Mouse (Mus musculus): Measurements from ENCODE around the gene Nxf1.
"Not testable (repeated sequence)": the region's sequence is repeated elsewhere in the genome, so short reads cannot be mapped to it uniquely, and the experiment has no call there.

The Nxf1 gene

DNA sequence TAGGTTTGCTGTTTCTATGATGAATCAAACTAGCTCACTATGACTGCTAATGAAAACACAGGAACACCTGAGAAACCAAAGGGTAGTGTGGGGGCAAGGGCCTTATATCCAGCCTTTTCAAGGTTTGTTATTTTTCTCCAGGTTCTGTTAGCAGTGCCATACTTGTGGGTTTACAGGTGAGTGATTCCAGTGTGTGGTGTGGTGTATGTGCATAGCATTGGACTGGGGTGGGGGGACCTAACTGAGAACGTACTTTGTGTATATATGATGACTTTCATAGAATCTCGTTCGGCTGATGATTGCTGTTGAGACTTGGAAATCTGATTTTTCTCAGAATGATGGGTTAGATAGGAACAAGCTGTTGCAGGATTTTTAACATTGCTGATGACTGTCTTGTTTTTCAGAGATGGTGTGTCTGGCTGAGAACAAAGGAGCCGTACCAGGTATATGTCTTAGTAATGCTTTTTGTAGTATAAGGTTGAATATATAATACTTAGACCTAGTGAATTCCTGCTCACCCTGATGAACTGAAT is 31.7 kb upstream of the Nxf1 start:
- no peak for DNase-seq

DNA sequence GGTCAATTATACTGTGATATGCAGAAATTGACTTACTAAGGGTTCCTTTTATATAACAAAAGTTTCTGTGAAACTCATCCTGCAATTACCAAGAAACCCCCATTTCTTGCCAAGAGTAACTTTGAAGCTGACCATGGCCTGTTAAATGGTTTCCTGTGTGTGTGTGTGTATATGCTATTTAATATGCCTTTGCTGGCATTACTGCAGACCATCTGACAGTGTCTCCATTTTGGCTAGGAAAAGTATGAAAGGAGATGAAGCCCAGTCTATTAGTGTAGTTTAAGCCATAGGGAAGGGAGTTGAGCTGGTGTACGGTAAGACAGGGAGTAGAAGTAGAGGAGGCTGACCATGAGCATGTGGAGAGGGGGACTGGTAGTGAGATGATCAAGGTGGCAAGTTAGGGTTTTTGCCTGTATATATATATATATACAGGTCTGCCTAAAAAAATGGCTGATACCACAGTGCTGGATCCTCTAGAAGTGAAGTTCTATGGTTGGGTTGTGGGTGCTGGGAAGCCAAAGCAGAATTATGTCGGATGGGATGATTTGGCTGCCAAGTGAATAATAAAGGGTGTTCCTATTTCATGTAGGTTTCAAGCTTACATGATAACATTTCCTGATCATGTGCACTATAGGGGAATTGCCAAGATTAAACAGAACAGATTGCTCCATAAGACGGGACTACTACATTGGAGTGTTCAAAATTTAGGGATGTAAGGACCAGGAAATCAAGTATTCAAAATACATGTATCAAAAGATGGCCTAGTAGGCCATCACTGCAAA is 30.1 kb upstream of the Nxf1 start:
- DNase-seq, result no peak

DNA sequence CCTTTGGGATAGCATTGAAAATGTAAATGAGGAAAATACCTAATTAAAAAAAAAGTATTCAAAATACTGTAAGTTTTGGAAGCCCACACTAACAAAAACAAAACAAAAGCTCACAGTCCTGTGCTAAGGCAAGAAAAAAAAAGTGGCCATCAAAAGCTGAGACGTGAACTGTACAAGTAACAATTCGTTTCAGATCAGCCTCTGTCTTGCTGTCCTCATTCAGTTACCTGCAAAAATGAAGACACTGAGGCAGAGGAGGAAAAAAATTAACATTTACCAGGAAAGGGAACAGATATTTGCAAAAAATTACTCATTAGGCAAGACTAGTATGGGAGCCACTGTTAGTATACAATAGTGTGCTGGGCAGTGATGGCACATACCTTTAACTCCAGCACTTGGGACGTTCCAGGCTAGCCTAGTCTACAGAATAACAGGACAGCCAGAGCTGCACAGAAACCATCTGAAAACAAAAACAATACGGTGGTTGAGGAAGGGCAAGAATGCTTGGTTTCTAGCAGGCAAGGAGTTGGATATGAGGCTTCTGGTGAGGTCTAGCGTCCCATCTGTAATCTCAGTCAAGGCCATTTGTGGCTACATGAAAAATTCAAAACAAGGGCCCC is 29.3 kb upstream of the Nxf1 start:
- DNase-seq, result no peak

DNA sequence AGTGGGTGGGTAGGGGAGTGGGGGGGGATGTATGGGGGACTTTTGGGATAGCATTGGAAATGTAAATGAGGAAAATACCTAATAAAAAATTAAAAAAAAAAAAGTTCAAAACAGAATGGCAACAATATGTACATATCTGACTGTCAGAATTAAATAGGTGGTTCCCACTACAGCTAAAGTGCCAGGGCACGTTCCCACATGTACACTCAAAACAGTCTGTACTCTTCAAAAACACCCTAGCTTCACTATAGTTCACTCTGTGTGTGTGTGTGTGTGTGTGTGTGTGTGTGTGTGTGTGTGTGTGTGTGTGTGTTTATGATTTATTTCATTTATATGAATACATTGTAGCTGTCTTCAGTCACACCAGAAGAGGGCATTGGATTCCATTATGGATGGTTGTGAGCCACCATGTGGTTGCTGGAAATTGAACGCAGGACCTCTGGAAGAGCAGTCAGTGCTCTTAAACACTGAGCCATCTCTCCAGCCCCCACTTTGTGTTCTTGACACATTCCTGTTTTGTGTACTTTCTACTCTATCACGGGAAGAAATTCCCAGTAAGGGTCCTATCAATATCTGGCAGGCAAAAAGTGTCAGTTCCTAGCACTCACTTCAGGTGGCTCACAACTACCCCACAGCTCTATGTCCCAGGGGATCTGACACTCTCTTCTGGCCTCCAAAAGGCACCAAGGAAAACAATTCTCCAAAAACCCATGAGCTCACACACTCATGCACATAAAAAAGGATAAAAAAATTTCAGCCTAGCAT is 28.4 kb upstream of the Nxf1 start:
- DNase-seq, result not testable (repeated sequence)

DNA sequence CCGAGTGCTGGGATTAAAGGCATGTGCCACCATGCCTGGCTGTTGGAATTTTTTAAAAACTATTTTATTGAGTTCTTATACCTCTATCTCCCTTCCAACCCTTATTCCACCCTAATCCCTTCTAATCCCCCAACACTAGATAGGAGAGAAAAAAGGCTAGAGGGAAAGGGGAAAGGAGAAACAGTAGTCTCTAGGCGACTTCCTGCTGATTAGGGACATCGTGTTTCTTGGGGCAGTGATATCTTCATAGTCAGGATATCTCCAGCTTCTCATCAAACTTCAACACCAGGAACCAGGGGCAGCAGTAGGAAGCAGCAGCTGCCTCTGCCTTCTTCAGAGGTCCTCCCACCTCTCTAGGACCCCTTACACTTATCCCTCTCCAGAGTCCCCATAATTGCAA is 22.5 kb upstream of the Nxf1 start:
- peak; percentile 70 for DNase-seq

DNA sequence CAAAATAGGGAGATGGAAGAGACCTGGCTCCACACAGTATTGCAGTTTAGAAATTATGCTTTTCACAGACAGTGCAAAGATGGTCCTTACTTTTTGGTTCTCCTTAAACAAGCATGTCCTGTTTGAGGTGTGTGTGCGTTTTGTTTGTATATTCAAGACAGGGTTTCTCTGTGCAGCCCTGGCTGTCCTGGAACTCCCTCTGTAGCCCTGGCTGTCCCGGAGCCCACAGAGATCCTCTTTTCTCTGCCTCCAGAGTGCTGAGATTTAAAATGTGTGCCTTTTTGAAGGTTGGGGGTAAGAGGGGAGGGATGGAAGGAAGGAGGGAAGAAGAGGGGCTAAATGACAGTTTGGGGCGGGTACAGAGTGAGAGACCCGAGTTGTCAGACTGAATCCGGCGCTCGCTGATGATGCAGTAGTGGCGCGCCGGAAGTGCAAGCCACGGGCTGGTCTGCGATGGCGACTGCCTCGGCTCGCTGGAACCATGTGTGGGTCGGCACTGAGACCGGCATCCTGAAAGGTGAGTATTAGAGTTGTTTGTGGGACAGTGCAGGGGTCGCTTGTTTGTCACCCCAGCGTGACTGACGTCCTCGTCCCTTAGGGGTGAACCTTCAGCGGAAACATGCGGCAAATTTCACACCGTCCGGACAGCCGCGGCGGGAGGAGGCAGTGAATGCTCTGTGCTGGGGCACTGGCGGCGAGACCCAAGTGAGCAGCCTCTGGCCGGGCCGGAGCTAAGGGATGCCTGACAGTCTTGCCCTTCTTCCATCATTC is 21.3 kb upstream of the Nxf1 start, which contains the start of gene Wdr74:
Gene Wdr74, plus strand, starts transcription at position 439 of the 771 bp plus-strand sequence.
- DNase-seq, result peak; percentile 99

DNA sequence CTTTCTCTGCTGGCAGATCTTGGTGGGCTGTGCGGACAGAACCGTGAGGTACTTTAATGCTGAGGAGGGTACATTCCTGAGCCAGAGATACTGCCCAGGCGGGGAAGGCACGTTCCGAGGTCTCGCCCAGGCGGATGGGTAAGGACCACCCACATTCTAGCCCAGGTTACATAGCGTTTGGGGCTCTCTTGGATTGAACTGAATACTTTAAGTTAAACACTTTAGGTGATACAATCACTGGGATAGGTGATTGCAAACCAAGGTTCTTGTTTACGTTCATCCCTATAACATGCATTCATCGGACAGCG is 20.8 kb upstream of the Nxf1 start:
- DNase-seq, result no peak

DNA sequence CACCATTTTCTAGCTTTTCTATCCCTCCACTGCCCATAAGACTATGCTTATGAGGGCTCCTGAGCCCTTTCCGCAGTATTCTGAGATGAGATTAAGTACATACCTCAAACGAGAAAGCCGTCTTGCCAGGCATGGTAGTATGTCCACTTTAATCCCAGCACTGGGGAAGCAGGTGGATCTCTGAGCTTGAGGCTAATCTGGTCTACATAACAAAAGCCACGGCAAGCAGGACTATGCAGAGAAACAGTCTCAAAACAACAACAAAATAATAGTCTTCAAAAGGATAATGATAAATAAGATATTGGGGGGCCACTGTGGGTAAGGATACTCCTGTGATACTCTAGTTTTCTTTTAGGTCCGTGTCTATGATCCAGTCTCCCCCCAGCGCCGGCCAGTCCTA is 18.0 kb upstream of the Nxf1 start:
- peak; percentile 70 for DNase-seq

DNA sequence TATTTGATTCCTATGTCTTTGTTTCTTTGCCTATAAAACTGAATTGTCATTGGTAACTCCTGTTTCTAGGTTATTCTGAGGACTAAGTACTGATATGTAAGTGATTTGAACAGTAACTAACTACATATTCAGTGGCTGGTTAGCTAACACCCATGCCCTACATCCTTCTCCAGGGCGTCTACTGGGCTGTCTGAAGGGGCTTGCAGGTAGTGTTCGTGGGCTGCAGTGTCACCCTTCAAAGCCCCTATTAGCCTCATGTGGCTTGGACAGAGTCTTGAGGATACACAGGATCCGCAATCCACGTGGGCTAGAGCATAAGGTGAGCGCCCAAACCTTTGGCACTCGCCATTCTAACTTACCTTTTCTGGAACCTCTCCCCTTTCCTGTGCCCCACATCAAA is 17.2 kb upstream of the Nxf1 start:
- DNase-seq, result peak; percentile 82

DNA sequence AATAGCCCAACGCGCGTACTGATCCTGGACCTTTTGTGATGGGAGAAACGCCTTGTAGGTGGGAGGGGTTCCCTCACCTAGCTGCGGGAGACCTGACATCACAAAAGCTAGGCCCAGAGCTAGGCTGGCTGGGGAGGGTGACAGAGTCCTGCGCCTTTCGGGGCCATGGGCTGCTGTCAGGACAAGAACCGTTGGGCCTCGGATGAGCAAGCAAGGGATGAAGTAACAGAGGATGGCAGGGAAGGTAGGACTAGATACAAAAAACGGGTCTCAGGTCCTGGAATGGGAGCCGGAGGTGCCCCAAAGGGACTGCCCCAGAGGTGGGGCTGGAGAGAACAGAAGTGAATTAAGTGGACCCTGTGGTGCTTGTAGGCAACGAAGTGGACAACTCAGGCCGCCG is 16.3 kb upstream of the Nxf1 start, which contains the start of gene 1700092M07Rik:
Gene 1700092M07Rik, plus strand, starts transcription at position 116 of the 400 bp plus-strand sequence.
- DNase-seq, result peak; percentile 92

DNA sequence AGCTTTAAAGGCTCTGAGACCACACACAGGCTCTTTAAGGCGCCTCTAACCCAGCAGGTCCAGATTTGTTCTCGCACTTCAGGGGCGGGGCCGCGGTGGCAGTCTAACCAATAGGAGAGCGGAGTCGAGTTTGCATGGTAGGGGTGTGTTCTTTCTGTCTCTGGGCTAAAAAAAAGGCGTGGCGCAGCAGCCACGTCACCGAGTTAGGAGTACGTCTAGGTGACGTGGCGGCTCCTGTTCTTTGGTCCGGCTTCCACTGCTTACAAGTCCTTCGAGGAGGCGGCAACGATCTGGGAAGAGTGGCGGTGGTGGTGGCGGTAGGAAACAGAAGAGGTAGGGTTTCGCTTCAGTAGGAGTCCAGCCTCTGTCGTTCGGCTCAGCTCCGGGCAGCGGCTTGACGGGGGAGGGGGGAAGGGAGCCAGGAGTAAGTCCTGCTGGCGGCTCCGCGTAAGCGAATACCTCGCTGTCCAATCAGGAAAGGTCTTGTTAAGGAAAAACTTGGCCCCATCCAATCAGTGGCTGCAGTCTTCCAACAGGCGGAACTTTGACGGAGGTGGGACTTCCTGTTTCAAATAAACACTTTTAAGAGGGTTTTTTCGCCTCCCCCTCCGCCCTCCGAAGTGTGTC is 15.5 kb upstream of the Nxf1 start, which contains the start of gene Stx5a:
Gene Stx5a, plus strand, starts transcription at position 171 of the 627 bp plus-strand sequence.
- DNase-seq, result peak; percentile 100

DNA sequence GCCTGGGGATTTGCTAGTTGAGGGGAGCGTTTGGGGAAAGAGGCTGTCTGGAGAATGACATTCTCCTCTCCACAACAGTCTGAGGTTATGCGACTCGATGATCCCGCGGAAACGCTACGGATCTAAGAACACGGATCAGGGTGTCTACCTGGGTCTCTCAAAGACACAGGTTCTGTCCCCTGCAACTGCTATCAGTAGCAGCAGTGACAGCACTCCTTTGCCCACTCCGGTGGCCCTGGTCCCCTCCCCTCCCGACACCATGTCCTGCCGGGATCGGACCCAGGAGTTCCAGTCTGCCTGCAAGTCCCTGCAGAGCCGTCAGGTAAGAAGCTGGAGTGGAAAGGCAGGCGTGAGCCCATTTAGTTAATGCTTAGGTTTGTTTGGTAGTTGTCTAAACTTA is 14.7 kb upstream of the Nxf1 start:
- DNase-seq, result peak; percentile 94

DNA sequence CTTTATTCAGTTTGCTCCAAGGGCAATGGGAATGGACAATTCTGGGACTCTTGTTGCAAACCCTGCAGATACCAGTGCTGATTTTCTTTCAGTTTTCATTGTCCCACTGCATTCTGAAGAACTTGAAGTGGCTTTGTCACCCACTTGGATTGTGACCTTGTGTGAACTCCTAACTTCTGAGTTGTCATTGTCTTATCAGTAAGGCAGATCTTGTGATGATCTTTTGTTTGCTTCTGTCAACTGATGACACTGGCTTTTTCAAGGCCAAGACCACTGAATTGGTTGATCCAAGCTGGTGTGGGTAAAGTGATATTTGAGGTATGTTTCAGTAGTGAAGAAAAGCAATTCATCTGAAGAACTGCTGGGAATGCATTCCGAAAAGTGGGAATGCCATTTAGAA is 11.5 kb upstream of the Nxf1 start:
- no peak for DNase-seq

DNA sequence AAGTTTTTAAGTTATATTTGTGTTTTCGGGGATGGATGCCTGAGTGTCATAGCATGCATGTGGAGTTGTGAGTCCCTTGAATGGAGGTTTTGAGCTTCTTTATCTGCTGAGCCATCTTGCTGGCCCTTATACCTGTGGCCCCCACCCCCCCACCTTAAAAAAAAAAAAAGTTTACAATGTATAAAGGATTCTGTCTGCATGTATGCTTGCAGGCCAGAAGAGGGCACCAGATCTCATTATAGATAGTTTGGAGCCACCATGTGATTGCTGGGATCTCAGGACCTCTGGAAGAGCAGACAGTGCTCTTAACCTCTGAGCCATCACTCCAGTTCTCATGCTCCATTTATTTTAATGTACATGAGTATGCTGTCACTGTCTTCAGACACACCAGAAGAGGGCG is 9.5 kb upstream of the Nxf1 start:
- peak; percentile 79 for DNase-seq

DNA sequence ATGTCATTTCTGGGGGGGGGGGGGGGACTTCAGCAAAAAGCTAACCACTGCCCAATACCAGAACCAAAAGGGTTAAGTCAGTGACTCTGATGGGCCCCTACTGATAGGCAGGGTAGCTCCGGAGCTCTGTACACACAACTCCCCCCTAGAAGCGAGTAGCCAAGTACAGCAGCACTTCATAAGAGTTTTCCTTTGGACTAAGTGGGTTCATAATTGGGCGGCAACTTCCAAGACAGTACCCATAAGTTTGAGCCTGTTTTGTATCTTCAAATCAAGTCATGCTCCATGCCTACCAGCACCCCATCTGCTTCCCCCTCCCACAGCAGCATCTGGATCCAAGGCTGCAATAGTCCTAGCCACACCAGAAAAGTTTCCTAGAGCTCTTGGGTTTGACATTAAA is 1.2 kb upstream of the Nxf1 start:
- peak; percentile 83 for DNase-seq

DNA sequence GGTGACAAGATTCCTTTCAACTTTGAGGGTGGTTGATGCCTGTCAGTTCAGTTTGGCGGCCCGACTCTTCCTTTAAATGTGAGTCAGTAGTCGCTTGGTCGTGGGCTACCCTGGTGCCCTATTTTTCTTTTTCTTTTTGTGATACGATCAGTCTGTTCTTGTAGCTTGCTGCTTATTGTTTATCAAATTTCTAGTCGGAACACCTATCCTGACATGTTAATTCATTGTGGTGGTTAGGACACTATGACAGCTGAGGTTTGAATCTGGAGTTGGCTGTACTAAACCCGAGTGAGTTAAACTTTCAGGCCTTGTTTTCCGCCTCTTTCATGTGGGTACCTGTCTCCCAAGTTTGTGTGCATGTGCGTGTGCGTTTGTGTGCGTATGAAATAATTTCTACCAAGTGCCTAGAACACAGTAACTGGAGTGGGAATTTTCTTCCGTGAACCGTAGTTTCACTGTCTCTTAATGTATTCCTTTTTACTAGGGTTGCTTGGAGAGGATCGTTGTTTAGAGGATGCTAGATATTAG is 662 bp downstream of the Nxf1 start:
- no peak for DNase-seq

DNA sequence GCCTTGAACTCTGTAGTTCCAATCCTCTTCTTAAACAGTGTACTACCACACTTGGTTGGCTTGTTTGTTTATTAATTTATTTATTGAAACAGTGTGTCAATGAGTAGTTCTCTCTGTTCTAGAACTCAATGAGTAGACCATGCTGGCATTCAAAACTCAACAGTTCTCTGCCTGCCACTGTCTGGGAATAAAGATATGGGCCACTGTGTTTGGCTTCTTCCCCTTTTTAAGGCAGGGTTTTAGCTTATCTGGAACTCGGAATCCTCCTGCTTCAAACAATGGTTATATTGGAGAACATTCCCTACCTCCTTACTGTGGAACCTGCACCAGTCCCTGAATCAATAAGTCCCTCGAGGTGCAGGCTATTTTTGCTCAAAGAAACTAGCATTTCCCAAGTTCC is 2.0 kb downstream of the Nxf1 start:
- peak; percentile 57 for DNase-seq

DNA sequence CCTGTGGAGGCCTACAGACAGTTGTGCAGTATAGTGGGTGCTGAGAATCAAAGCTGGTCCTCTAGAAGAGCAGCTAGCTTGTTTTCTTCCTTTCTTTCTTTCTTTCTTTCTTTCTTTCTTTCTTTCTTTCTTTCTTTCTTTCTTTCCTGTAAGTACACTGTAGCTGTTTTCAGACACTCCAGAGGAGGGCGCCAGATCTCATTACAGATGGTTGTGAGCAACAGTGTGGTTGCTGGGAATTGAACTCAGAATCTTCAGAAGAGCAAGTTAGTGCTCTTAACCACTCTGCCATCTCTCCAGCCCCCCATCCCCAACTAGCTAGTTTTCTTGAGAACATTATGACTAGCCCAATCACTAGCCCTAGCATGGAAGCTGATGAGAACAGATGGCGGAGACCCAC is 3.9 kb downstream of the Nxf1 start:
- DNase-seq, result peak; percentile 83

DNA sequence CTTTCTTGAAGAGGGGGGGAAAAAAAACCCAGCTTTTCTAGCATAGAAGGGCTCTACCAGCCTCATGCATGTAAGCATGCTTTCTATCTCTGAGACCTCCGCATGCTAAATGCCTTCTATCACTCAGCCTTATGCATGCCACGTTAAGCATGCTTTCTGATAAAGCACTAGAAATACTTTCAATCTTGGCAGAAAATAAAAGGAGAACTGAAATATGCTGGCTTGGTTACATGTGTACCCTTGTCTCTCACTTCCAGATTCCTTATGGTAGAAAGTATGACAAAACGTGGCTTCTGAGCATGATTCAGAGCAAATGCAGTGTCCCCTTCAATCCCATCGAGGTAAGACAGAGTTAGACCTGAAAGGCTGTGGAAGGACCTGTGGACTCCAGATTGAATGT is 6.4 kb downstream of the Nxf1 start:
- peak; percentile 57 for DNase-seq

DNA sequence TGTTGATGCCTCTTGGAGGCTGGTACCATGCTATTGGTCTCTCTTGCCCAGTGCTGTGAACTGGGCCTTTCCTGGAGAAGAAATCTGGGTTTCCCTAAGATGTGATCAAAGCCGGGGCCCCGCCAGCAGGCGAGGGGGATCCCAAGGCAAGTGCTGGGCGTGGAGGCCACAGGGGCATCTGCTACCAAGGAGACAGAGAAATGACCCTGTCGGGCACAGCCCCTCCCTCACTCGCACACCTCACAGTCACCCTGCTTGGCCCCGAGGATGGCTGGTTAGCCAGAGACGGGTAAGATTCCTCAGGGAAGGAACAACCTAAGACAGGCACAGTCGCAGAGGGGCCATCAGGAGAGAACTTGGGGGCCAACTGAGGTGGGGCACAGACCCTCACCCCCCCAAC is 8.7 kb downstream of the Nxf1 start:
- peak; percentile 90 for DNase-seq

DNA sequence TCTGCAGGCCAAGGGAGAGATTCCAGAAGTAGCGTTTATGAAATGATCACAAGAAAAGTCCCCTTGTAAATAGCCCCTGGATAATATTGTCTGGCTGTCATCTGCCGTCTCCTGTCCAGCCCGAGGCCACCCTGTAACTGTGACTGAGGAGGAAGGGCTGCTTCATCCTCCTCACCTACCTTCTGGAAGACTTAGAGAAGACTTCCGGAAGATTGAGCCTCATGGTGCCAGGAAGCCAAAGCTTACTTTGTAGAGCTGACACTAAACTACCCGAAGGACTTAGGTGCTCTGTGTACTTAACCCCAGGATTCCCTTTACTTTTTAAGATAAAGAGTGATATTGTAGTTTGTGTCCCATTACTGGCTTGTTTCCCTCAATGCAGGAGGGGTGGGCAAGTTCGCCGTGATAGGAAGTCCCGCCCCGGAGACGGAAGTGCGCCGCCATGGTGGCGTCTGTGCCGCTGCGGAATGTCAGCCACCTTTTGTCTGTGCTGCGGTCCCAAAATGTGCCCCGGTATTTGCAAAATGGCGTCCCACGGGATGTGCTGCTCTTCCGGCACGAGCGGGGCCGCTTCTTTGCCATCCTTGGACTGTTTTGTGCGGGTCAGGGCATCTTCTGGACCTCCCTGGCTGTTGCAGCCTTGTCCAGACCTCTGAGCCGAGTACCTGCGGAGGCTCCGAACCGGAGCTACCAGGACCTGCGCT is 13.8 kb downstream of the Nxf1 start, which contains the start of gene Tmem223:
Gene Tmem223, plus strand, starts transcription at position 430 of the 704 bp plus-strand sequence.
- DNase-seq, result peak; percentile 98

All from heart, adult 11 months (tissue).